Mouse (Mus musculus) heart, adult 8-10 months (tissue): ENCODE results near the gene Cldn19. TPM values are rescaled to one million over a fixed set of nuclear protein-coding genes. Genes with fewer than 3 reads are reported as not detected.

Source experiments
- DNase-seq: peaks from one replicate; pipeline ENCODE4 v3.0.0; 2022; ENCODE audit warnings: low spot score
- total RNA-seq, 4 experiments: library from RNA; stranded (reverse); gene quantifications; 2 replicates each; pipeline ENCODE4 v1.2.4; 2022

Gene Cldn19
- total RNA-seq, 4 experiments from 2014 or later: not detected

GRCm38 (mm10) chr4:119300761-119301160 lies 45.5 kb downstream of the Cldn19 start:
- no peak for DNase-seq

- DNase-seq: no peak
These were observed 46.6 kb downstream of the Cldn19 start for GRCm38 (mm10) chr4:119301777-119302176.

- DNase-seq: no peak
These were observed 48.1 kb downstream of the Cldn19 start for GRCm38 (mm10) chr4:119303291-119303690.

GRCm38 (mm10) chr4:119305418-119305817 lies 50.2 kb downstream of the Cldn19 start:
- DNase-seq: no peak

Other genes with a start within 250 kb of the Cldn19 start
- 10 to 100 TPM; 12.6 to 22.5 (median 14.9) TPM for gene Slc2a1, start 146.7 kb upstream of the Cldn19 start, total RNA-seq
- gene Zfp691, start 81.2 kb upstream of the Cldn19 start, total RNA-seq: 10 to 100 TPM; 19.3 to 23.9 (median 22.6) TPM
- gene Ermap, start 65.4 kb upstream of the Cldn19 start, total RNA-seq: under 1 TPM in 1 of 4 experiments, not detected in 3; 0.17 TPM
- 10 to 100 TPM; 14.8 to 17.5 (median 15.8) TPM for gene Svbp, start 60.1 kb upstream of the Cldn19 start, total RNA-seq
- not detected for gene Tmem269, start 37.2 kb upstream of the Cldn19 start, total RNA-seq
- 10 to 100 TPM; 15.8 to 26.5 (median 22.3) TPM for gene AU022252, start 22.7 kb upstream of the Cldn19 start, total RNA-seq
- 10 to 100 TPM in 2 of 4 experiments, 1 to 10 TPM in 2; 9.1 to 10.8 (median 10.3) TPM for gene P3h1, start 22.5 kb upstream of the Cldn19 start, total RNA-seq
- gene Ybx1, start 39.2 kb downstream of the Cldn19 start, total RNA-seq: 100 to 1,000 TPM; 675 to 878 (median 780) TPM
- gene Ppih, start 65.1 kb downstream of the Cldn19 start, total RNA-seq: 10 to 100 TPM in 2 of 4 experiments, 1 to 10 TPM in 2; 7.8 to 11.9 (median 9.5) TPM
- gene Ccdc30, start 160.1 kb downstream of the Cldn19 start, total RNA-seq: 1 to 10 TPM in 1 of 4 experiments, under 1 TPM in 2, not detected in 1; 0.19 to 1.3 (median 0.44) TPM
- 10 to 100 TPM in 3 of 4 experiments, 1 to 10 TPM in 1; 6.2 to 13.3 (median 11.9) TPM for gene Ppcs, start 167.0 kb downstream of the Cldn19 start, total RNA-seq
- gene Zmynd12, start 167.4 kb downstream of the Cldn19 start, total RNA-seq: not detected
- 1 to 10 TPM in 1 of 4 experiments, under 1 TPM in 3; 0.38 to 1.1 (median 0.72) TPM for gene Rimkla, start 237.2 kb downstream of the Cldn19 start, total RNA-seq